Mouse (Mus musculus): ENCODE results near the gene Scyl1. TPM values are rescaled to one million over a fixed set of nuclear protein-coding genes. Genes with fewer than 3 reads are reported as not detected.

Scyl1 gene
- polyA plus RNA-seq, 1 experiment = 65.4 TPM

DNA sequence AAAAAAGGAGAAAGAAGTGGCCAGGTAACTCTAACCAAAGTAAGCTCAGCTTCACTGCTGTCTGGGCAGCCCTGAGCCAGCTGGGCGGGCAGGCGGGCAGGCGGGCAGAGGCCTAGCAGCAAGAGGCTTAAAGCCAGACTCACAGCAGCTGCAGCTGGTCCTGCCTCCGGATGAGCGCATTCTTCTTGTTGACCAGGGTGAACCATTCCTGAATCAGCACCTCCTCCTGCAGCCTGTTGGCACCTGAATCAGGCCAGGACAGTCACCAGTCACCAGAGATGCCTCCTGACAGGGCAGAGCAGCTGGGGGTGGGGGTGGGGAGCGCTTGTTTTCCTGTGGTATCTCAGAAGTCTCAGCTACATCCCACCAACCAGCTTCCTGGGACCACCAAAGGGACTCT lies 61.2 kb downstream of the Scyl1 start:
- H3K36me3 ChIP-seq (ENCODE audit: control insufficient read depth, insufficient read depth, low read length) = peaks cover 33% of the 10 kb centered on the region
- WGBS = 96% methylated on average over 6 of the region's 6 CpGs
- peaks cover 17% of the 10 kb centered on the region; the same call in 1 of the 2 replicates for H3K4me1 ChIP-seq (ENCODE audit: control insufficient read depth, insufficient read depth, insufficient read length)

More for the DNA sequence above, 61.2 kb downstream of the Scyl1 start:
- Histone ChIP-seq H3K27me3 (ENCODE audit: control insufficient read depth, insufficient read depth, low read length) (no peaks in the 10 kb centered on the region), H3K27ac (ENCODE audit: insufficient read depth, low read length) (no peak overlapping the region), H3K4me3 (ENCODE audit: extremely low read depth, insufficient read depth, insufficient read length) (no peak overlapping the region)
- DNase-seq (ENCODE audit: low read depth in 1 of 2, low spot score in 2 of 2) = no peak
- TF ChIP-seq POLR2A (IDR thresholded peaks at IDR 0.05; ENCODE audit: low read depth, low read length) (no peak), CTCF (IDR thresholded peaks at IDR 0.05; ENCODE audit: extremely low read depth, insufficient read depth, insufficient read length, insufficient replicate concordance) (no peak)

Other genes with a start within 250 kb of the Scyl1 start
- 0.05 TPM in 2 replicates for gene Ovol1, start 210.8 kb downstream of the Scyl1 start, polyA plus RNA-seq (2012; rRNA removed)
- 18.6 and 25.0 TPM in 2 replicates for gene Ap5b1, start 203.4 kb downstream of the Scyl1 start, polyA plus RNA-seq (2012; rRNA removed)
- gene Rnaseh2c, start 169.5 kb downstream of the Scyl1 start, polyA plus RNA-seq (2012; rRNA removed) = 47.8 and 74.6 TPM in 2 replicates
- 37.3 and 46.1 TPM in 2 replicates for gene Kat5, start 161.2 kb downstream of the Scyl1 start, polyA plus RNA-seq (2012; rRNA removed)
- gene Rela, start 133.9 kb downstream of the Scyl1 start, polyA plus RNA-seq (2012; rRNA removed) = 87.1 and 110 TPM in 2 replicates
- gene Sipa1, start 107.7 kb downstream of the Scyl1 start, polyA plus RNA-seq (2012; rRNA removed) = 417 and 497 TPM in 2 replicates
- gene Map3k11, start 82.7 kb downstream of the Scyl1 start, polyA plus RNA-seq (2012; rRNA removed) = 73.4 and 88.7 TPM in 2 replicates
- gene Pcnx3, start 82.5 kb downstream of the Scyl1 start, polyA plus RNA-seq (2012; rRNA removed) = 195 and 236 TPM in 2 replicates
- 0.19 and 0.39 TPM in 2 replicates for gene Kcnk7, start 67.1 kb downstream of the Scyl1 start, polyA plus RNA-seq (2012; rRNA removed)
- gene Ehbp1l1, start 45.1 kb downstream of the Scyl1 start, polyA plus RNA-seq (2012; rRNA removed) = 94.6 and 101 TPM in 2 replicates
- gene Fam89b, start 41.8 kb downstream of the Scyl1 start, polyA plus RNA-seq (2012; rRNA removed) = 124 and 173 TPM in 2 replicates
- gene Ltbp3, start 30.5 kb downstream of the Scyl1 start, polyA plus RNA-seq (2012; rRNA removed) = 22.5 and 25.8 TPM in 2 replicates
- gene Frmd8, start 103.9 kb upstream of the Scyl1 start, polyA plus RNA-seq (2012; rRNA removed) = 42.3 and 43.9 TPM in 2 replicates
- 36.6 and 37.6 TPM in 2 replicates for gene Slc25a45, start 106.4 kb upstream of the Scyl1 start, polyA plus RNA-seq (2012; rRNA removed)
- gene Tigd3, start 122.7 kb upstream of the Scyl1 start, polyA plus RNA-seq (2012; rRNA removed) = 1.3 TPM in 2 replicates
- gene Dpf2, start 141.6 kb upstream of the Scyl1 start, polyA plus RNA-seq (2012; rRNA removed) = 59.9 and 74.8 TPM in 2 replicates
- 8.1 and 8.2 TPM in 2 replicates for gene Cdc42ep2, start 153.4 kb upstream of the Scyl1 start, polyA plus RNA-seq (2012; rRNA removed)
- gene Pola2, start 192.8 kb upstream of the Scyl1 start, polyA plus RNA-seq (2012; rRNA removed) = 40.5 and 48.0 TPM in 2 replicates
- not detected in 2 replicates for gene Slc22a20, start 214.7 kb upstream of the Scyl1 start, polyA plus RNA-seq (2012; rRNA removed)
- 50.8 and 53.0 TPM in 2 replicates for gene Capn1, start 244.5 kb upstream of the Scyl1 start, polyA plus RNA-seq (2012; rRNA removed)